In genomic region chr17:32506729-32507245, GRCm38 (mm10) we compare ENCODE assay signal across 7 mouse cellular contexts. TPM values are rescaled to one million over a fixed set of nuclear protein-coding genes. Genes with fewer than 3 reads are reported as not detected.
DNase-seq lines count a peak whose midpoint lies in the region; ATAC-seq and TF ChIP-seq lines count a peak whose summit lies in the region.

No protein-coding gene starts in this region.

- no peak for DNase-seq in spleen, adult 2 months (ENCODE audit: low read depth in 1 of 2, low spot score in 2 of 2)
- no peak for DNase-seq in spleen, postnatal 10 days (ENCODE audit: low spot score in 2 of 2)
- DNase-seq in forebrain, embryonic 14.5 days (ENCODE audit: low spot score): no peak
- DNase-seq in frontal cortex, adult 2 months (ENCODE audit: extremely low spot score in 1 of 2, low spot score in 1 of 2): no peak
- no peak for DNase-seq in right cerebral cortex, postnatal 25 days

- H3K9me3 ChIP-seq in forebrain, embryonic 14.5 days (replicated peaks; ENCODE audit: control insufficient read depth, low read length): no peaks in the 10 kb centered on the region
- no peaks in the 10 kb centered on the region for H3K9me3 ChIP-seq in kidney, embryonic 15.5 days (replicated peaks)
- no peaks in the 10 kb centered on the region for H3K9me3 ChIP-seq in midbrain, embryonic 15.5 days

- no peak for TF ChIP-seq POLR2A in spleen, adult 2 months (IDR thresholded peaks at IDR 0.05; ENCODE audit: low read depth, low read length)

- H3K36me3 ChIP-seq in spleen, adult 2 months (ENCODE audit: control insufficient read depth, insufficient read depth, low read length): no peaks in the 10 kb centered on the region
- H3K36me3 ChIP-seq in forebrain, embryonic 14.5 days (ENCODE audit: control insufficient read depth, insufficient read depth, low read length): no peaks in the 10 kb centered on the region
- H3K36me3 ChIP-seq in kidney, embryonic 15.5 days: peaks cover 15% of the 10 kb centered on the region
- no peaks in the 10 kb centered on the region for H3K36me3 ChIP-seq in midbrain, embryonic 15.5 days (replicated peaks)

- TF ChIP-seq CTCF in spleen, adult 2 months (IDR thresholded peaks at IDR 0.05; ENCODE audit: extremely low read depth, insufficient read depth, insufficient read length, insufficient replicate concordance): no peak

- WGBS in spleen, adult 2 months: 68% methylated on average over 9 of the region's 9 CpGs
- WGBS in forebrain, embryonic 14.5 days: 38% methylated on average over 9 of the region's 9 CpGs
- 28% methylated on average over 9 of the region's 9 CpGs for WGBS in kidney, embryonic 15.5 days
- WGBS in midbrain, embryonic 15.5 days: 36% methylated on average over 9 of the region's 9 CpGs

- H3K27me3 ChIP-seq in spleen, adult 2 months (ENCODE audit: control insufficient read depth, insufficient read depth, low read length): no peaks in the 10 kb centered on the region
- H3K27me3 ChIP-seq in forebrain, embryonic 14.5 days (replicated peaks; ENCODE audit: control insufficient read depth, insufficient read depth, low read length): no peaks in the 10 kb centered on the region
- H3K27me3 ChIP-seq in kidney, embryonic 15.5 days: no peaks in the 10 kb centered on the region
- no peaks in the 10 kb centered on the region for H3K27me3 ChIP-seq in midbrain, embryonic 15.5 days (replicated peaks)

- ATAC-seq in forebrain, embryonic 14.5 days: peak; percentile 33
- peak; percentile 10; the same call in 1 of the 2 replicates for ATAC-seq in kidney, embryonic 15.5 days (replicated peaks; ENCODE audit: low FRiP score)
- ATAC-seq in midbrain, embryonic 15.5 days (replicated peaks): peak; percentile 18

- peaks cover 4% of the 10 kb centered on the region; the same call in 1 of the 2 replicates for H3K4me1 ChIP-seq in spleen, adult 2 months (ENCODE audit: control insufficient read depth, insufficient read depth, insufficient read length)
- peaks cover 5% of the 10 kb centered on the region for H3K4me1 ChIP-seq in forebrain, embryonic 14.5 days (ENCODE audit: control insufficient read depth, insufficient read depth, low read length)
- peaks cover 18% of the 10 kb centered on the region for H3K4me1 ChIP-seq in kidney, embryonic 15.5 days
- H3K4me1 ChIP-seq in midbrain, embryonic 15.5 days: peaks cover 24% of the 10 kb centered on the region

- peak overlapping the region; percentile 67 for H3K9ac ChIP-seq in forebrain, embryonic 14.5 days (ENCODE audit: low read length)
- peak overlapping the region; percentile 38 for H3K9ac ChIP-seq in kidney, embryonic 15.5 days
- peak overlapping the region; percentile 44 for H3K9ac ChIP-seq in midbrain, embryonic 15.5 days

- H3K4me3 ChIP-seq in spleen, adult 2 months (ENCODE audit: extremely low read depth, insufficient read depth, insufficient read length): peak overlapping the region; percentile 44; the same call in 1 of the 2 replicates
- peak overlapping the region; percentile 43 for H3K4me3 ChIP-seq in forebrain, embryonic 14.5 days (ENCODE audit: low read depth, low read length)
- peak overlapping the region; percentile 58 for H3K4me3 ChIP-seq in kidney, embryonic 15.5 days (replicated peaks)
- peak overlapping the region; percentile 47 for H3K4me3 ChIP-seq in midbrain, embryonic 15.5 days

- peak overlapping the region; percentile 83 for H3K4me2 ChIP-seq in forebrain, embryonic 14.5 days (ENCODE audit: low read length)
- H3K4me2 ChIP-seq in kidney, embryonic 15.5 days: peak overlapping the region; percentile 92
- H3K4me2 ChIP-seq in midbrain, embryonic 15.5 days: peak overlapping the region; percentile 71

- no peak overlapping the region for H3K27ac ChIP-seq in spleen, adult 2 months (ENCODE audit: insufficient read depth, low read length)
- peak overlapping the region; percentile 58 for H3K27ac ChIP-seq in forebrain, embryonic 14.5 days (ENCODE audit: low read depth, low read length)
- H3K27ac ChIP-seq in kidney, embryonic 15.5 days: peak overlapping the region; percentile 90
- H3K27ac ChIP-seq in midbrain, embryonic 15.5 days: peak overlapping the region; percentile 78

RNA-seq across cellular contexts. Expression of gene Cyp4f17, which starts 0.9 kb away (rescaled TPM):
- polyA plus RNA-seq in spleen, adult 2 months (2012; rRNA removed): 1.9 and 2.4 TPM in 2 replicates
- 4.1 and 5.8 TPM in 2 replicates for polyA plus RNA-seq in forebrain, embryonic 14.5 days (2014; fragmentation: Nextera tagmentation; extraction: Ambion mirVana)
- 8.4 and 9.3 TPM in 2 replicates for polyA plus RNA-seq in kidney, embryonic 15.5 days (2015; fragmentation: Nextera tagmentation; extraction: Ambion mirVana)
- 13.5 and 16.1 TPM in 2 replicates for polyA plus RNA-seq in midbrain, embryonic 15.5 days (2015; fragmentation: Nextera tagmentation; extraction: Ambion mirVana)
- polyA plus RNA-seq in frontal cortex, adult 2 months (2012; rRNA removed): 6.4 and 6.6 TPM in 2 replicates

RNA-seq across cellular contexts. Expression of gene Cyp4f16, which starts 29.6 kb away (rescaled TPM):
- 39.7 and 42.2 TPM in 2 replicates for polyA plus RNA-seq in spleen, adult 2 months (2012; rRNA removed)
- 18.4 and 20.6 TPM in 2 replicates for polyA plus RNA-seq in forebrain, embryonic 14.5 days (2014; fragmentation: Nextera tagmentation; extraction: Ambion mirVana)
- 20.9 and 21.7 TPM in 2 replicates for polyA plus RNA-seq in kidney, embryonic 15.5 days (2015; fragmentation: Nextera tagmentation; extraction: Ambion mirVana)
- polyA plus RNA-seq in midbrain, embryonic 15.5 days (2015; fragmentation: Nextera tagmentation; extraction: Ambion mirVana): 14.7 and 19.8 TPM in 2 replicates
- 13.0 and 13.4 TPM in 2 replicates for polyA plus RNA-seq in frontal cortex, adult 2 months (2012; rRNA removed)

RNA-seq across cellular contexts. Expression of gene Cyp4f39, which starts 54.3 kb away (rescaled TPM):
- polyA plus RNA-seq in spleen, adult 2 months (2012; rRNA removed): 0.07 and 0.39 TPM in 2 replicates
- 0.33 and 0.95 TPM in 2 replicates for polyA plus RNA-seq in forebrain, embryonic 14.5 days (2014; fragmentation: Nextera tagmentation; extraction: Ambion mirVana)
- polyA plus RNA-seq in kidney, embryonic 15.5 days (2015; fragmentation: Nextera tagmentation; extraction: Ambion mirVana): 0.55 and 0.66 TPM in 2 replicates
- polyA plus RNA-seq in midbrain, embryonic 15.5 days (2015; fragmentation: Nextera tagmentation; extraction: Ambion mirVana): 0.84 and 1.5 TPM in 2 replicates
- polyA plus RNA-seq in frontal cortex, adult 2 months (2012; rRNA removed): not detected in 2 replicates
